Mouse (Mus musculus) liver, embryonic 14.5 days (tissue): Measurements from ENCODE around the gene Kifap3.

Source experiments
- CTCF ChIP-seq: IDR thresholded peaks from 2 replicates; pipeline ENCODE4 v1.5.1; 2016; ENCODE audit warnings: antibody characterized with exemption, low read depth, control low read depth
- EP300 ChIP-seq: IDR thresholded peaks from 2 replicates; pipeline ENCODE4 v1.6.1; 2016; ENCODE audit warnings: antibody characterized with exemption, low read depth

GRCm38 (mm10) chr1:163737239-163737533, 42.2 kb upstream of the Kifap3 start:
- TF ChIP-seq CTCF (no peak), EP300 (no peak)
